Mouse (Mus musculus): Measurements from ENCODE around the gene Arl4c.
A peak's percentile ranks its signal among the peaks of the same experiment; 100 is the strongest.

Arl4c gene

DNA sequence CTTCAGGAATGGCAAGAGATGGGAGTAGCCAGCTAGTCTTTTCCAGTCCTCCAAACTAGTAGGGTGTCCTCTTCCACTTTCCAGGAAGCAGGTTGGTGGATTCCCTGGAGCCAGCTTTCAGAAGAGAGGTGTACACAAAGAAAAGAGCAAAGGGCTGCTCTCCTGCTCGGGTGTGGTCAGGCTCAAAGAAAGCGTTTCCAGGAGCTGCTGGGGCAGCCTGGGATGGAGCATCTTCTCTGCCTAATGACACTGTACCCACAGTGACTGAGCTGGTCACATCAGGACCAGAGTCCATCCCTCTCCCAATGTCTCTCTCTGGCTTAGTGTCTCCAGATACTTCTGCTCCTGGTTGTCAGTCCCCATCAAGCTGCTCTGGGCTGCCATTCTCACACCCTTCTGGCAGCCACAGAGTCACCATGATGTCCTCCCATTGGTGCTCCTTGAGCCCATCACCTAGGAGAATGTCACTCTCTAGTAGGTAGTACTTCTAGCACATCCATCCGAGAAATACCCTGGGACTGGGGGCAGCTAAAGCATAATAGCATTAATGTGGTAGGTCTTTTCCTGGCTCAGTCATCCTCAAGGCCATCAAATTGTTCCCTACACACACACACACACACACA lies 46.4 kb downstream of the Arl4c start:
- DNase-seq (ENCODE audit: low read depth, low spot score) = peak; percentile 34

DNA sequence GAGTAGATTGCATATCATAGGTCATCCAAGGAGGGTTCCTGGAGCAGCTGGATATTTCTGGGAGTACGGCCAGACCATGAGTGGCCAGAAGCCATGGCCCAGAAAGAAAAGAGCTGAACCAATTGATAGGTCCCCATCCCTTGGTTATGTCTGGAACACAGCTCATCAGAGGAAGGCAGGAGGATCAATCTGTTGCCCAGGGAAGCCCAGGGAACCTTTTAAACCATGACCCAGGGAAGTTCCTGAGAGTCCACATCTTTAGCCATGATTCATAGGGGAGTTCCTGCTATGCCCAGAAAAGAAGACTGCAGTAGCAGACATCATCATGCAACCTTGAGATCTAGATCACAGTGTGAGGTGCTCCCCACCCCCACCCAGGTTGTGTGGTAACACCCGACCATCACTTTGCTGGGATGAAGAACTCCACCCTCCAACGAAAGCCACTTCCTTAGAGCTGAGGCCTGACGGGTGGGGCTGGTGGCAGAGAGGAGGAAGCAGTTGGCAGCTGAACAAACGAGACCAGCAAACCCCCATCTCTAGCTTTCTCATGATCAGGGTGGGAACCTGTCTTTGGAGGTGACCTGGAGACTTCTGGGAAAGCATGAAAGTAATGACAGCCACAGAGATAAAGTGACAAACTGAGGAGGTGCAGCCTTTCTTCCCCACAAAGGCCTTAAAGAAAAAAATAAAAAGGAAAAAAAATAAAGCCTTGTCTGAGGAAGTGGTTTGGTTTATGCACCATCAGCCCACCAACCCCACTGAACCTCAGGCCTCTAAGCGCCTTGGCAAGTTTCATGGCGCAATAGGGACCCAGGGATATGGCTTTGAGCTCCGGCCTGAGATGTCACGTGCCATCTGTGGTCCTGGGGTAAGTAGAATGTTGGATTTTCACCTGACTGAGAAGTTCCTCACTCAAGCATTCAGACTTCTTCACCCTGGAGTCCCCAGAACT lies 47.2 kb downstream of the Arl4c start:
- DNase-seq (ENCODE audit: low read depth, low spot score) = peak; percentile 89

DNA sequence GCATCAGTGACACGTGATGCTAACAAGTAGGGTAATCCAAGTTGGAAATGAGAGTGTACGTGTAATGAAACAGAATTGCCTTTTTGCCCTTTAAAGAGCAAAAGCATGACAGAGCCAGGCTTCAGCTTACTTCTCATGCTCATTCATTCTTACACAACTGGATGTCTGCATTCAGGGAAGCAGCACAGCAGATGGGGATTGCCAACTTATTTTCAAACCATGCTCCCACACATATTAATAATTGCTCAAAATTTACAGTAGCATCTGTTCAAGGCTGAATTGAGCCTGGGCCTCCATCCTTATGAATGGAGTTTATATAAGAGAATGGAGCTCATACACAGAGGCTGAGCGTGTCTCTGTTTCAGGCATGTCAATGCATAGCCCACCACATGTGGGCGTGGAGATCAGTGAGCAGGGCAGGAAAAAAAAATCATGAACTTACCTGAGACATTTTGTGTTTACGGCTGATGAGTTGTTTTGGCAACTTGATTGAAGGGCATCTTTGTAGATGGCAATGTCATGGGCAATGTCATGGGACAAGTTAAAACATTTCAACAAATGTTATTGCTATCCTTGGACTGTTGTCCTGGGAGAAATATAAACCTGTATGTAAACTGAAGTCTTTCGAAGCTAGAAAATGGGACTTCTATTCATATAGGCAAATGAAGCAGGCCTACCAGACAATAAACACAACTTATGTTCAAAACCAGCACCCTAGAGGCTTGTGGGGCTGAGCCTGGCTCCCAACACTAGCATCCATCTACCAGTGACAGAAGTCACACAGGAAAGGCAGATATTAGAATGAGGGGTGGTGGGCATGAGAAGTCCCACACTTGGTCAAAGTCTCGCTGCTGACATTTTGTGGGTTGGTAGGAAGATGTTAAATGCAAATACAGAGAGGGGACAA lies 48.2 kb downstream of the Arl4c start:
- DNase-seq (ENCODE audit: low read depth, low spot score) = peak; percentile 18

DNA sequence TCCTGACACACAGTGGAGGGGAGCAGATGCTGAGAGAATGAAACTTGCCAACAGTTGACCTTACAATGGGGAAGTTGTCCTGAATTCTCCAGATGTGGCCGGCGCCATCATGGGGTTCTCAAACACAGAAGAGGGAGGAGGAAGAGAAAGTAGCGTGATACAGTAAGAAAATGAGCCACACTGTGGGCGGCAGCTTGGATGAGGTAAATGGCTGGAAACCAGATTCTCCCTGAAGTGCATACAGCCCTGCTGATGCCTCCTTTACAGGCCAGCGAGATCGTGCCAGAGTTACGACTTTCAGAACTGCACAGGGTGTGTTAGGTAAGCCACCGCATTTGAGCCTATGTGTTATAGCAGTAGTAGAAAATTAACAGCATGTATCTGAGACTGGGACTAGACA lies 49.3 kb downstream of the Arl4c start:
- peak; percentile 11 for DNase-seq (ENCODE audit: low read depth, low spot score)

- no peak for DNase-seq (ENCODE audit: low read depth, low spot score)
Measured at GRCm38 (mm10) chr1:88651668-88652067, 50.4 kb downstream of the Arl4c start.

- no peak for DNase-seq (ENCODE audit: low read depth, low spot score)
Measured at GRCm38 (mm10) chr1:88648742-88649141, 53.3 kb downstream of the Arl4c start.

DNA sequence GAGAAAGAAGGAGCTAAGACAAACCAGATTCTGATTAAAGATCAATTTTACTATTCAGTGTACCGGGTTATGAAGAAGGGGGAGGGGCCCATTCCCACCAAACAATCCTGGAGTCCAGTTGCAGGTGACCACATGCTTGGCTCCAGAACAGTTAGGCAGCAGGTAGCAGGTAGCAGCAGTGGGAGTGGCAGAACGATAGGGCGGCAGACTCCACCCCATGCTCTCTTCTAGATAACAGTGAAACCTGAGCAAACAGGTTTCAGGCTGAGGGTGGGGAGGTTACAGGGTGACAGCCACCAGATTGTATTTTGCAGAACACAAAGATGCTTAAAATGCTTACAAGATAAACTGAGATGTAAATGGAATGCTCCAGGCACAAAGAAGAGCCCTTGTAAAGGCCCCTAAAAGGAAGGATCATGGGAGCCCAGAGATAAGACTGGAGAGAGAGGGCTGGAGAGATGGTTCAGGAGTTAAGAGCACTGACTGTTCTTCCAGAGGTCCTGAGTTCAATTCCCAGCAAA lies 56.4 kb downstream of the Arl4c start:
- peak; percentile 20 for DNase-seq (ENCODE audit: low read depth, low spot score)

GRCm38 (mm10) chr1:88644417-88644816 lies 57.6 kb downstream of the Arl4c start:
- peak; percentile 45 for DNase-seq (ENCODE audit: low read depth, low spot score)

GRCm38 (mm10) chr1:88643181-88643823 lies 58.7 kb downstream of the Arl4c start:
- no peak for DNase-seq (ENCODE audit: low read depth, low spot score)

GRCm38 (mm10) chr1:88642735-88643134 lies 59.3 kb downstream of the Arl4c start:
- DNase-seq (ENCODE audit: low read depth, low spot score) = no peak

DNA sequence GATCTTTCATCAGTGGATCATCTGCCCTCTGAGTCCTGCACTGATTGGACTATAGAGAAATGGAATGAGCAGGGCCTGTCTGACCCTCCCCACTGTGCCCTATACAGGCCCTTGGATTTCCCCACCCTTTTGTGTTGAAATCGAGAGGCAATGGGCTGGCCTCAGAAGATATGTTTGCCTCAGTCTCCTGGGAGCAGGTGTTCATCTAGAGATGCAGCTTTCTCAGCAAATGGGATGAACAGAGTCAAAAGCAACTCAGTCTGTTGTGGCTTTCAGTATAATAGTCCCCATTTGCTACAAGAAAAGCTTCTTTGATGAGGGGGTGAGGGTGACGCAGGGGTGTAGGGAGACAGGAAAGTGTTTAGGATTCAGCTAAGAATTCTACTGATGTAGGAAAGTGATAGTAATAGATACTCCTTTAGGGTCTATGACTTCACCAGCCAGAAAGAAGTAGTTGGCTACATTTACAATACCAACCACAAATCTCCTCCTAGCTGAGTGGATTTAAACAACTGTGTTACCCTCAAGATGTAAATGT lies 60.3 kb downstream of the Arl4c start:
- no peak for DNase-seq (ENCODE audit: low read depth, low spot score)

- no peak for DNase-seq (ENCODE audit: low read depth, low spot score)
Measured at GRCm38 (mm10) chr1:88641194-88641593, 60.8 kb downstream of the Arl4c start.

GRCm38 (mm10) chr1:88639432-88640281 lies 62.4 kb downstream of the Arl4c start:
- peak; percentile 58 for DNase-seq (ENCODE audit: low read depth, low spot score)

- peak; percentile 69 for DNase-seq (ENCODE audit: low read depth, low spot score)
Measured at GRCm38 (mm10) chr1:88638622-88639021, 63.4 kb downstream of the Arl4c start.

- DNase-seq (ENCODE audit: low read depth, low spot score) = peak; percentile 42
Measured at GRCm38 (mm10) chr1:88636579-88637161, 65.4 kb downstream of the Arl4c start.

DNA sequence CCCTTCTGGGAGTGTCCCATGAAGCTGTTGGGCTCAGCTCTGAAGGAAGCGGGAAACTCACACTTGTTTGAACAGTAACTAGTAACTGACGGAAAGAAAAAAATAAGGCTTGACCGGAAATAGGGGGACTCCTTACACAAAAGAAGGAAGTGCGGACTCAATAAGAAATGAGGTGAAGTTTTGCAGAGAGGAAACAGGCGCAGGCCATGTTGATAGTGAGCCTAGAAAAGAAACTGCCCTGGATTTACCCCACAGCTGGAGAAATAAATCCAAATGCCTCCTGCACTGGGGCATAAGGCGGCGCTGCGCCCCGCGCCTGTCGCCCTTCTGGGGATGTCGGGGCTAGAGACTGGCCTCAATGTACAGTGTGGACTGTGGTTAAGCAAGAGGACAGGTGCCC lies 66.4 kb downstream of the Arl4c start:
- DNase-seq (ENCODE audit: low read depth, low spot score) = no peak

DNA sequence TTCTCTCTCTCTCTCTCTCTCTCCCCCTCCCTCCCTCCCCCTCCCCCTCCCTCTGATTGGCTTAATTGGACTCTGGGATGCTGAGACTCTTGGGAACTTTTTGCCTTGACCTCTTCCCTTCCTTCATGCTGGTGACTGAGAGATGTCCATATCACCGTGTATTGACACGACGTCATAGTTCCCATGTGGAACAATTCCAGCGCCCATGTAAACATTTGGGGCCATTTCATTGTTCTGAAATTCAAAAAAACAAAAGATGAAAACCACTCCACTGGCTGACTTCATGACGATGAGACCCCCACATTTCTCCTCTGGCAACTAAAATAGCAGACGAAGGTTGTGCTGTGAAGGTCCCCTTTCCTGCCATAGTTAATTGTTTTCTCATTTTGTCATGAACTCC lies 69.2 kb downstream of the Arl4c start:
- DNase-seq (ENCODE audit: low read depth, low spot score) = no peak

GRCm38 (mm10) chr1:88629966-88630488 lies 72.0 kb downstream of the Arl4c start:
- no peak for DNase-seq (ENCODE audit: low read depth, low spot score)

DNA sequence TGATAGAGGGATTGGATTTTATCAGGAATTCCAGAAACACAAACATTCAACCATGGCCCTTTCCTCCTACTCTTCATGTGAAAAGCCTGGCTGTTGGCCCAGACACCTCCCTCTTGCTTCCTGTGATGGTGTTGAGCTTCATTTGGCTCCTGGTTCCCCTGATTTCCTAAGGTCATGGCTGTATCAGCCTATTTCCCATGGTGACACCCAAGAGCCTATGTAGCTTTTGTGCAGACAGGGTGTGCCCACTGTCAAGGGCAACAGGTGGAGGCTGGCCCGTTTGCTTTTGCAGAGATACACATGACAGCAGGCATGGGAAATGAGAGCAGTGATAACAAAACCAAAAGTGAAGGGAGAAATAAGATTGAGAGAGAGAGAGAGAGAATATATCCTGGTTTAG lies 76.8 kb downstream of the Arl4c start:
- DNase-seq (ENCODE audit: low read depth, low spot score) = peak; percentile 39

Measured in CD4-positive, CD25-positive, alpha-beta regulatory T cell, adult 2 months (primary cell).